Mouse (Mus musculus) CH12.LX (cell line): ENCODE data around the gene Rnf10. TPM values are rescaled to one million over a fixed set of nuclear protein-coding genes. Genes with fewer than 3 reads are reported as not detected.

ENCODE experiments used
- DNase-seq: peaks from one replicate; pipeline ENCODE4 v3.0.0-alpha.2; 2013; ENCODE audit errors: extremely low read depth
- H3K27ac ChIP-seq: 2 replicates; pipeline ENCODE4 v1.5.1; 2012; ENCODE audit warnings: low read depth, mild to moderate bottlenecking, control low read depth, moderate library complexity; ENCODE audit not compliant: insufficient read depth
- H3K27me3 ChIP-seq: replicated peaks from 2 replicates; pipeline ENCODE3; 2012; ENCODE audit warnings: inconsistent platforms
- H3K36me3 ChIP-seq, 2 experiments: replicated peaks in 1 of 2; 2 replicates each; pipeline versions ENCODE3 to v1.6.1; 2012; ENCODE audit warnings: inconsistent platforms in 1 of 2, low read length in 1 of 2, mild to moderate bottlenecking in 1 of 2, mixed read lengths in 1 of 2, moderate library complexity in 1 of 2; ENCODE audit not compliant: control insufficient read depth in 1 of 2, insufficient read depth in 1 of 2
- H3K4me1 ChIP-seq, 2 experiments: 2 replicates each; pipeline ENCODE4 v1.6.1; 2012; ENCODE audit warnings: inconsistent platforms in 1 of 2, moderate library complexity in 1 of 2; ENCODE audit not compliant: insufficient read depth in 2 of 2, control insufficient read depth in 1 of 2
- H3K4me2 ChIP-seq: 2 replicates; pipeline ENCODE4 v1.6.1; 2012; ENCODE audit warnings: low read depth, mild to moderate bottlenecking, control low read depth; ENCODE audit not compliant: poor library complexity, insufficient read depth, severe bottlenecking
- H3K4me3 ChIP-seq, 3 experiments: fragments of 150-350 bp in 1 of 3; sonication (generic) in 1 of 3; replicated peaks in 1 of 3; 2 replicates each; pipeline versions ENCODE3 to v1.5.1; 2011 to 2012; ENCODE audit warnings: low read depth in 2 of 3, low read length in 2 of 3, mild to moderate bottlenecking in 2 of 3, moderate library complexity in 2 of 3, control low read depth in 1 of 3, improper control_type of control experiment in 1 of 3, inconsistent platforms in 1 of 3, mixed read lengths in 1 of 3; ENCODE audit not compliant: poor library complexity in 1 of 3
- H3K79me2 ChIP-seq: replicated peaks from 2 replicates; pipeline ENCODE4 v1.6.1; 2012; ENCODE audit warnings: mild to moderate bottlenecking, moderate library complexity; ENCODE audit not compliant: control insufficient read depth, poor library complexity, insufficient read depth, severe bottlenecking; ENCODE audit errors: extremely low read depth
- H3K9ac ChIP-seq: 2 replicates; pipeline ENCODE4 v1.6.1; 2012; ENCODE audit warnings: low read depth, mild to moderate bottlenecking, control low read depth, moderate library complexity; ENCODE audit not compliant: insufficient read depth
- H3K9me3 ChIP-seq: replicated peaks from 2 replicates; pipeline ENCODE3; 2012; ENCODE audit warnings: low read length, inconsistent platforms, mixed read lengths
- BHLHE40 ChIP-seq: IDR thresholded peaks from 2 replicates; pipeline ENCODE4 v1.6.1; 2011; ENCODE audit warnings: mild to moderate bottlenecking, low read depth, low read length, improper control_type of control experiment
- CHD1 ChIP-seq: IDR thresholded peaks from 2 replicates; pipeline ENCODE4 v1.6.1; 2012; ENCODE audit warnings: low read depth, low read length, improper control_type of control experiment, inconsistent platforms
- CHD2 ChIP-seq: IDR thresholded peaks from 2 replicates; pipeline ENCODE4 v1.6.1; 2011; ENCODE audit warnings: low read length, improper control_type of control experiment
- CTCF ChIP-seq, 2 experiments: IDR thresholded peaks in 1 of 2; conservative IDR thresholded peaks in 1 of 2; 2 replicates each; pipeline ENCODE4 v1.5.1; 2011 to 2012; ENCODE audit warnings: low read depth in 2 of 2, low read length in 2 of 2, improper control_type of control experiment in 1 of 2, inconsistent platforms in 1 of 2, mild to moderate bottlenecking in 1 of 2, moderate library complexity in 1 of 2
- E2F4 ChIP-seq: IDR thresholded peaks from 2 replicates; pipeline ENCODE4 v1.6.1; 2011; ENCODE audit warnings: low read depth, low read length, improper control_type of control experiment; ENCODE audit not compliant: insufficient replicate concordance
- ELF1 ChIP-seq: IDR thresholded peaks from 2 replicates; pipeline ENCODE4 v1.6.1; 2014; ENCODE audit warnings: low read depth, mild to moderate bottlenecking, inconsistent platforms, low read length, improper control_type of control experiment
- EP300 ChIP-seq: IDR thresholded peaks from 2 replicates; pipeline ENCODE4 v1.6.1; 2011; ENCODE audit warnings: low read length, improper control_type of control experiment
- ETS1 ChIP-seq: conservative IDR thresholded peaks from 2 replicates; pipeline ENCODE4 v1.6.1; 2012; ENCODE audit warnings: low read depth, mild to moderate bottlenecking, inconsistent platforms, low read length, improper control_type of control experiment, moderate library complexity
- GABPA ChIP-seq: IDR thresholded peaks from 2 replicates; pipeline ENCODE4 v1.6.1; 2012; ENCODE audit warnings: low read depth, low read length, improper control_type of control experiment, inconsistent platforms; ENCODE audit not compliant: insufficient replicate concordance
- HCFC1 ChIP-seq: IDR thresholded peaks from 2 replicates; pipeline ENCODE4 v1.6.1; 2012; ENCODE audit warnings: low read depth, mild to moderate bottlenecking, inconsistent platforms, low read length, improper control_type of control experiment
- IRF4 ChIP-seq: IDR thresholded peaks from 2 replicates; pipeline ENCODE4 v1.6.1; 2014; ENCODE audit warnings: low read depth, mild to moderate bottlenecking, inconsistent platforms, low read length, improper control_type of control experiment
- JUN ChIP-seq: IDR thresholded peaks from 2 replicates; pipeline ENCODE4 v1.6.1; 2011; ENCODE audit warnings: low read depth, mild to moderate bottlenecking, low read length, improper control_type of control experiment, moderate library complexity; ENCODE audit not compliant: insufficient read depth
- JUND ChIP-seq: conservative IDR thresholded peaks from 2 replicates; pipeline ENCODE4 v1.6.1; 2011; ENCODE audit warnings: low read depth, low read length, improper control_type of control experiment
- KAT2A ChIP-seq: IDR thresholded peaks from 2 replicates; pipeline ENCODE4 v1.6.1; 2012; ENCODE audit warnings: low read length, improper control_type of control experiment, inconsistent platforms; ENCODE audit not compliant: insufficient replicate concordance
- MAFK ChIP-seq: IDR thresholded peaks from 2 replicates; pipeline ENCODE4 v1.6.1; 2011; ENCODE audit warnings: low read length, improper control_type of control experiment; ENCODE audit not compliant: insufficient replicate concordance
- MAX ChIP-seq: IDR thresholded peaks from 2 replicates; pipeline ENCODE4 v1.6.1; 2011; ENCODE audit warnings: low read length, improper control_type of control experiment
- MAZ ChIP-seq: IDR thresholded peaks from 2 replicates; pipeline ENCODE4 v1.6.1; 2012; ENCODE audit warnings: low read depth, mild to moderate bottlenecking, inconsistent platforms, low read length, improper control_type of control experiment, moderate library complexity
- MEF2A ChIP-seq: IDR thresholded peaks from 2 replicates; pipeline ENCODE4 v1.6.1; 2014; ENCODE audit warnings: low read depth, mild to moderate bottlenecking, inconsistent platforms, low read length, improper control_type of control experiment, borderline replicate concordance
- MXI1 ChIP-seq: IDR thresholded peaks from 2 replicates; pipeline ENCODE4 v1.6.1; 2011; ENCODE audit warnings: mild to moderate bottlenecking, low read depth, low read length, improper control_type of control experiment
- MYC ChIP-seq: IDR thresholded peaks from 2 replicates; pipeline ENCODE4 v1.6.1; 2011; ENCODE audit warnings: low read depth, mild to moderate bottlenecking, improper control_type of control experiment, low read length
- NELFE ChIP-seq: IDR thresholded peaks from 2 replicates; pipeline ENCODE4 v1.6.1; 2011; ENCODE audit warnings: low read depth, low read length, improper control_type of control experiment
- NRF1 ChIP-seq: IDR thresholded peaks from 2 replicates; pipeline ENCODE4 v1.6.1; 2014; ENCODE audit warnings: low read depth, mild to moderate bottlenecking, inconsistent platforms, low read length, improper control_type of control experiment, moderate library complexity
- PAX5 ChIP-seq: IDR thresholded peaks from 2 replicates; pipeline ENCODE4 v1.6.1; 2012; ENCODE audit warnings: low read length, inconsistent platforms, mixed read lengths
- POLR2A ChIP-seq: IDR thresholded peaks from 2 replicates; pipeline ENCODE4 v1.6.1; 2011; ENCODE audit warnings: low read depth, mild to moderate bottlenecking, improper control_type of control experiment, low read length
- POLR2AphosphoS2 ChIP-seq: IDR thresholded peaks from 2 replicates; pipeline ENCODE4 v1.6.1; 2011; ENCODE audit warnings: low read depth, low read length, improper control_type of control experiment
- RAD21 ChIP-seq: IDR thresholded peaks from 2 replicates; pipeline ENCODE4 v1.6.1; 2011; ENCODE audit warnings: low read depth, mild to moderate bottlenecking, low read length, improper control_type of control experiment, moderate library complexity
- RCOR1 ChIP-seq: conservative IDR thresholded peaks from 2 replicates; pipeline ENCODE4 v1.6.1; 2012; ENCODE audit warnings: low read depth, mild to moderate bottlenecking, inconsistent platforms, low read length, improper control_type of control experiment
- SIN3A ChIP-seq: IDR thresholded peaks from 2 replicates; pipeline ENCODE4 v1.6.1; 2012; ENCODE audit warnings: low read length, improper control_type of control experiment, inconsistent platforms
- SMC3 ChIP-seq: IDR thresholded peaks from 2 replicates; pipeline ENCODE4 v1.6.1; 2011; ENCODE audit warnings: low read depth, low read length, improper control_type of control experiment
- TBP ChIP-seq: conservative IDR thresholded peaks from 2 replicates; pipeline ENCODE4 v1.6.1; 2011; ENCODE audit warnings: low read depth, low read length, improper control_type of control experiment
- TCF12 ChIP-seq: IDR thresholded peaks from 2 replicates; pipeline ENCODE4 v1.6.1; 2014; ENCODE audit warnings: low read depth, mild to moderate bottlenecking, inconsistent platforms, low read length, improper control_type of control experiment
- UBTF ChIP-seq: IDR thresholded peaks from 2 replicates; pipeline ENCODE4 v1.6.1; 2012; ENCODE audit warnings: low read depth, mild to moderate bottlenecking, inconsistent platforms, low read length, improper control_type of control experiment, moderate library complexity
- USF1 ChIP-seq: IDR thresholded peaks from 2 replicates; pipeline ENCODE4 v1.6.1; 2014; ENCODE audit warnings: low read depth, mild to moderate bottlenecking, inconsistent platforms, low read length, improper control_type of control experiment
- USF2 ChIP-seq: conservative IDR thresholded peaks from 2 replicates; pipeline ENCODE4 v1.6.1; 2011; ENCODE audit warnings: low read depth, low read length, improper control_type of control experiment
- ZC3H11A ChIP-seq: IDR thresholded peaks from 2 replicates; pipeline ENCODE4 v1.6.1; 2012; ENCODE audit warnings: low read depth, mild to moderate bottlenecking, inconsistent platforms, low read length, improper control_type of control experiment
- ZKSCAN1 ChIP-seq: IDR thresholded peaks from 2 replicates; pipeline ENCODE4 v1.6.1; 2012; ENCODE audit warnings: low read depth, inconsistent platforms, low read length, improper control_type of control experiment, borderline replicate concordance
- ZMIZ1 ChIP-seq: IDR thresholded peaks from 2 replicates; pipeline ENCODE4 v1.6.1; 2012; ENCODE audit warnings: low read depth, mild to moderate bottlenecking, inconsistent platforms, low read length, improper control_type of control experiment
- ZNF384 ChIP-seq: IDR thresholded peaks from 2 replicates; pipeline ENCODE4 v1.6.1; 2012; ENCODE audit warnings: low read depth, low read length, improper control_type of control experiment, inconsistent platforms
- dilution Hi-C: fragments of 300-500 bp; cut with MboI; formaldehyde crosslinking; loops from 2 replicates; pipeline ENCODE4 v1.14.3; 2020; ENCODE audit warnings: low sequenced_read_pairs; ENCODE audit not compliant: extremely low pct_unique_long_range_greater_than_20kb, extremely low pct_ligation_motif_present
- in situ Hi-C: fragments of 300-500 bp; cut with MboI; formaldehyde crosslinking; loops from 3 replicates; pipeline ENCODE4 v1.14.3; 2019; ENCODE audit warnings: low sequenced_read_pairs, low pct_ligation_motif_present, low pct_unique_long_range_greater_than_20kb, mixed read lengths
- polyA plus RNA-seq: library from polyadenylated mRNA; unstranded; fragments of >175 nt; gene quantifications from 2 replicates; pipeline ENCODE4 v1.2.1, GENCODE M21; 2012; ENCODE audit warnings: low read depth; ENCODE audit not compliant: insufficient read length
- total RNA-seq, 2 experiments: library from RNA; depleted of rRNA; stranded (reverse); fragments of 300-350 nt in 1 of 2; fragments of >200 nt in 1 of 2; gene quantifications; 2 replicates each; pipeline ENCODE4 v1.2.3; 2012 to 2014

The Rnf10 gene
- total RNA-seq (2012; rRNA removed) (63.6 and 68.5 TPM in 2 replicates), total RNA-seq (2014; rRNA removed) (38.5 and 39.9 TPM in 2 replicates), polyA plus RNA-seq (154 and 187 TPM in 2 replicates)

GRCm38 (mm10) chr5:115272812-115273548 lies at the start of gene Rnf10:
Gene Rnf10, minus strand, starts transcription at chr5:115272898.
- TF ChIP-seq TCF12 (peak; percentile 81), ETS1 (0 out of 2 replicates have a peak, but pooled peaks have one; percentile 14), MXI1 (peak; percentile 95), EP300 (no peak; the same call in 1 of the 2 replicates), UBTF (no peak), IRF4 (no peak), MEF2A (no peak; the same call in 1 of the 2 replicates), ZNF384 (peak; percentile 95), USF2 (no peak; the same call in 1 of the 2 replicates), E2F4 (0 out of 2 replicates have a peak, but pooled peaks have one; percentile 82), NRF1 (no peak), MAX (peak; percentile 95), KAT2A (peak; percentile 90; the same call in 1 of the 2 replicates), JUN (no peak), ELF1 (peak; percentile 98), CTCF (conservative IDR thresholded peaks at IDR 0.05 in 1 of 2, IDR thresholded peaks at IDR 0.05 in 1 of 2; ENCODE audit: low read depth in 2 of 2, low read length in 2 of 2) (no peak), JUND (no peak), SMC3 (no peak), SIN3A (peak; percentile 87), MAFK (no peak), RAD21 (no peak), PAX5 (no peak), NELFE (peak; percentile 98), HCFC1 (peak; percentile 97), RCOR1 (no peak), MAZ (0 out of 2 replicates have a peak, but pooled peaks have one; percentile 61), ZKSCAN1 (no peak), CHD1 (peak; percentile 85), GABPA (no peak; the same call in 1 of the 2 replicates), USF1 (no peak), ZC3H11A (no peak), POLR2AphosphoS2 (peak; percentile 82), TBP (peak; percentile 98), BHLHE40 (peak; percentile 10; the same call in 1 of the 2 replicates), MYC (peak; percentile 93), ZMIZ1 (peak; percentile 78), CHD2 (no peak), POLR2A (peak; percentile 98)
- dilution Hi-C loops (no loop called here), in situ Hi-C loops (no loop called here)
- Histone ChIP-seq H3K4me1 (peaks cover 7 to 48% of the 10 kb centered on the region in 2 experiments), H3K4me3 (peak within 1 kb of the TSS; percentile 83 to 98 (median 92)), H3K4me2 (peak within 1 kb of the TSS; percentile 99), H3K9ac (peak within 1 kb of the TSS; percentile 95), H3K27ac (peak within 1 kb of the TSS; percentile 58), H3K79me2 (peaks cover 46% of the 10 kb centered on the region), H3K9me3 (peaks cover 2% of the 10 kb centered on the region), H3K27me3 (no peaks in the 10 kb centered on the region), H3K36me3 (peaks cover 14 to 27% of the 10 kb centered on the region in 2 experiments)
- DNase-seq: peak; percentile 97
